Mouse (Mus musculus): ENCODE results near the gene Atp8b4. TPM values are rescaled to one million over a fixed set of nuclear protein-coding genes. Genes with fewer than 3 reads are reported as not detected.

The Atp8b4 gene
- polyA plus RNA-seq, 1 experiment from 2014 or later: 0.15 TPM

DNA sequence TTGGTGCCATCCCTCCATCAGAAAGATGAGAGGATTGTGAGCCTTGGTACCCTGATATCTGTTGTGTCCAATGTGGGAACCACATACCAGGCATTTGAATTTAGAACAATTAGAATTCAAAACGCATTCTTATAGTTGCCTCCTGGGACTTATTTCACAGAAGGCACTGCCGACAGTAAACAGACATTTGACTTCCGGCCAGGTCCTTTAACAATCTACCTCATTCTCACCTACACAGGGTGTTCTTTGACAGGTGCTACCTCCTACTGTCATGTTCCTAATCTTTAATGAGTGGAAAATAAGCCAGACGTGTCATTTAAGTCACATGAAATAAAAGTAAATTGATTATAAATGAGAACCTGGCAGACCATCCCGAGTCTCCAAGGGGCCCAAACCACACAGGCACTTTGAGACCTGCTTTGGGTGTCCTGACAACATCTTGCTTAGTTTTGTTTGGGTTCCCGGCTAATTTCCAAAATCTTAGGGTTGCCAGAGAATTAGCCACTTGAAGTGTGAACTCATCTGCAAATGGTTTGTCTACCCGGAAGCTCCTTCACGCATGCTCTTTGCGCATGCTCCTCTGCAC, 67.9 kb downstream of the Atp8b4 start:
- no peak overlapping the region for H3K4me3 ChIP-seq
- H3K36me3 ChIP-seq: no peaks in the 10 kb centered on the region
- no peaks in the 10 kb centered on the region for H3K9me3 ChIP-seq (replicated peaks)
- no peaks in the 10 kb centered on the region for H3K27me3 ChIP-seq (replicated peaks)
- no peak overlapping the region for H3K9ac ChIP-seq
- H3K27ac ChIP-seq (ENCODE audit: poor library complexity, severe bottlenecking): no peak overlapping the region
- H3K4me1 ChIP-seq (replicated peaks): 0 out of 2 replicates have a peak, but pooled peaks cover 3% of the 10 kb centered on the region
- H3K4me2 ChIP-seq: no peak overlapping the region
- ATAC-seq (ENCODE audit: insufficient number of reproducible peaks, low FRiP score): no peak
- WGBS: 77% methylated on average over 9 of the region's 9 CpGs

DNA sequence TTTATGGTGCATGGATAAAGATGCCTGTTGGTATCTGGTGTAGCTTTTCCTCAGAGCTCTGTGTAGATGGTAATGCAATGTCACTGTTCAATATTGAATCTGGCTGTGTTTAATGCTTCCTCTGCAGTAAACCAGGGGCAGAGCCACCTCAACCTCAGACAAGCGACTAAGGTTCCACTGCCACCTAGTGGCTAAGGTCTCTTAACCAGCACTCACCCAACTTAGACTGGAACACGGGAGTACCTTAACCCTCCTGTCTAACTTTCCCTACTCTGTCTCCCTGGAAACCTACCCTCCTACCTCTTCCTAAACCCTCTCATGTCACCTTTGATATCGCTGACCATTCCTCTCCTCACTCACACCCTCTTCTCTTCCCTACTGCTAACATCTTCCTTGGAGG, 71.2 kb downstream of the Atp8b4 start:
- WGBS: 9% methylated on average over 3 of the region's 3 CpGs
- H3K9me3 ChIP-seq (replicated peaks): no peaks in the 10 kb centered on the region
- no peaks in the 10 kb centered on the region for H3K27me3 ChIP-seq (replicated peaks)
- 0 out of 2 replicates have a peak, but pooled peaks cover 3% of the 10 kb centered on the region for H3K4me1 ChIP-seq (replicated peaks)
- H3K4me3 ChIP-seq: no peak overlapping the region
- H3K27ac ChIP-seq (ENCODE audit: poor library complexity, severe bottlenecking): no peak overlapping the region
- no peak for ATAC-seq (ENCODE audit: insufficient number of reproducible peaks, low FRiP score)
- H3K9ac ChIP-seq: no peak overlapping the region
- no peak overlapping the region for H3K4me2 ChIP-seq
- no peaks in the 10 kb centered on the region for H3K36me3 ChIP-seq

DNA sequence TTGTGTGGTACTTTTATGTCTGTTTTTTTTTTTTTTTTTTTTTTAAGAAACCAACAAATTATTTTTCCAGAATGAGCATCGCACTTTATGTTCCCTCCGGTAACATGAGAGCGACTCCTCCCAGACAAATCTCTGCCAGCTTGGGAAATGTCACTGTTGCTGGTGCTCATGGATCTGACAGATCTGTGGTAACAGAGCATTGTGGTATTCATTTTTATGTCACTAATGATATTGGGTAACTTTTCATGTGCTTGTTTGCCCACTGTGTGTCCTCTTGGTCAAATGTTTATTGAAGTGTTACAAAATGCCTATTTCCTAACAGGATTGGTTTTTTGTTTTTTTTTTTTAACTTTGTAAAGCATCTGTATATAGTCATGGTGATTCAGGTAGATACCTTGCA, 75.3 kb downstream of the Atp8b4 start:
- ATAC-seq (ENCODE audit: insufficient number of reproducible peaks, low FRiP score): no peak
- Histone ChIP-seq H3K36me3 (no peaks in the 10 kb centered on the region), H3K9me3 (replicated peaks) (no peaks in the 10 kb centered on the region), H3K4me1 (replicated peaks) (0 out of 2 replicates have a peak, but pooled peaks cover under 1% of the 10 kb centered on the region), H3K27me3 (replicated peaks) (no peaks in the 10 kb centered on the region), H3K4me3 (no peak overlapping the region), H3K27ac (ENCODE audit: poor library complexity, severe bottlenecking) (no peak overlapping the region), H3K4me2 (no peak overlapping the region), H3K9ac (no peak overlapping the region)
- WGBS: 87% methylated on average over 3 of the region's 3 CpGs

DNA sequence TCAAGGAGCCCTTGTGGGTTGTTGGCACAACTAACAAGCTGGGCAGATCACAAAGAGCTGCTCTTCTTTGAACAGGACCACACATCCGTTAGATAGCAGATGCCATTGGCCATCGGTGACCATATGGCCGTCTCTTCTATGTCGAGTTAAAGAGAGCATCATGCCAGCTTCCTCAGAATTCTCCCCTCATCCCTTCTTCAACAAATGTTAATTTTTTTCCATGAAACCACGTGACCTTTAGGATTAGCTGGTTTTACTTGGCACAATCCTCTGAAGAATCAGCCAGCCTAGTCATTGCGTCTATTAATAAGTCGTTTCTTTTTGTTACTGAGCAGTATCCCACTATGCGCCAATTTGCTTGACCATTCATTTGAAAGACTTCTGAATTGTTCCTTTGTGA, 75.8 kb downstream of the Atp8b4 start:
- no peaks in the 10 kb centered on the region for H3K36me3 ChIP-seq
- H3K27ac ChIP-seq (ENCODE audit: poor library complexity, severe bottlenecking): no peak overlapping the region
- H3K9ac ChIP-seq: no peak overlapping the region
- WGBS: 83% methylated on average over 8 of the region's 8 CpGs
- ATAC-seq (ENCODE audit: insufficient number of reproducible peaks, low FRiP score): no peak
- no peak overlapping the region for H3K4me2 ChIP-seq
- H3K4me1 ChIP-seq (replicated peaks): no peaks in the 10 kb centered on the region
- H3K27me3 ChIP-seq (replicated peaks): no peaks in the 10 kb centered on the region
- H3K9me3 ChIP-seq (replicated peaks): no peaks in the 10 kb centered on the region
- H3K4me3 ChIP-seq: no peak overlapping the region

DNA sequence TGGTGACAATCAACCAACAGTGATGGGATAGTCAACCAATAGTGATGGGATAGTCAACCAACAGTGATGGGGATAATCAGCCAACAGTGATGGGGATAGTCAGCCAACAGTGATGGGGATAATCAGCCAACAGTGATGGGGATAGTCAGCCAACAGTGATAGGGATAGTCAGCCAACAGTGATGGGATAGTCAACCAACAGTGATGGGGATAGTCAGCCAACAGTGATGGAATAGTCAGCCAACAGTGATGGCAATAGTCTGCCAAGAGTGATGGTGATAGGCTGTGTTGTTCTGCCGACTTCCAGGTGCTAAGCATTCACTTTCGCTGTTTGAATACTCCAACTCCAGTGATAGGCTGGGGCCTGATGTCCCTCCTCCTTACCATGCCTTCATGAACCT, 79.6 kb downstream of the Atp8b4 start:
- H3K4me2 ChIP-seq: no peak overlapping the region
- H3K36me3 ChIP-seq: no peaks in the 10 kb centered on the region
- H3K27ac ChIP-seq (ENCODE audit: poor library complexity, severe bottlenecking): no peak overlapping the region
- H3K4me3 ChIP-seq: no peak overlapping the region
- no peaks in the 10 kb centered on the region for H3K4me1 ChIP-seq (replicated peaks)
- no peak for ATAC-seq (ENCODE audit: insufficient number of reproducible peaks, low FRiP score)
- 83% methylated on average over 2 of the region's 2 CpGs for WGBS
- no peak overlapping the region for H3K9ac ChIP-seq
- H3K27me3 ChIP-seq (replicated peaks): no peaks in the 10 kb centered on the region
- no peaks in the 10 kb centered on the region for H3K9me3 ChIP-seq (replicated peaks)

DNA sequence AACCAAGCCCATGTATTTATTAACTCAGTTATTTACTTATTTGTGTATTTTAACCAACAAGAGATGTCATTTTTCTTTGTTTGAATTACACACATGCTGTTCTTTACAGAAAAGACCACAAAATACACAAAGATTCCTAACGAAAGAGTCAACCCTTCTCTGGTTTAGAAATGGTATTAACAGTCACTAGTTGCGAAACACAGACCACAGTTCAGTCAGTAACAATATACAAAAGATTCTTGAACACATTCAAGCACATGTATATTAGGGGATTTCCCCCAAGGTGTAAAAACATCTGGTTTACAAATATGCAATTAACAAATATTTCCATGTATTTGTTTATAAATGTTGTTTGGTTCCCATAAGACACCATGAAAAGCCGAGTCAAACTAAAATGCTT, 81.6 kb downstream of the Atp8b4 start:
- Histone ChIP-seq H3K27ac (ENCODE audit: poor library complexity, severe bottlenecking) (no peak overlapping the region), H3K4me2 (no peak overlapping the region), H3K9ac (no peak overlapping the region), H3K9me3 (replicated peaks) (no peaks in the 10 kb centered on the region), H3K4me1 (replicated peaks) (no peaks in the 10 kb centered on the region), H3K4me3 (no peak overlapping the region), H3K27me3 (replicated peaks) (no peaks in the 10 kb centered on the region), H3K36me3 (no peaks in the 10 kb centered on the region)
- ATAC-seq (ENCODE audit: insufficient number of reproducible peaks, low FRiP score): no peak
- 80% methylated on average over 3 of the region's 3 CpGs for WGBS

DNA sequence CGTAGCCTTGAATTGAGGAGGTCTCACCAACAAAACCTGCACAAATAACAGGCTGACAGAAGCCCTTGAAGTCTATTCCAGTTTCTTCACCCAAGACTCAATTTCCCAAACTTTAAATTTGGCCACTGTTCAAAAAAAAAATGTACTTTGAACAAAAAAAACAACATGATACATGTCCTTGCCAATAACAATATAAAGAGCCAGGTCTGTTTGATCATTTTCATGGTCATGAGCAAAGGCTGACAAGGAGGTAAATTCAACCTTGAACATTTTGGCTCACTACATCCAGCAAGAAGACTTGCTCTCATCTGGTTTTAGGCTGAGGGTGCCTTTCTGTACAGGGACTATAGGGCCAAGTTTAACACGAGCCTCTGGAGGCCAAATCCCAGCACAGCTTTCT, 83.7 kb downstream of the Atp8b4 start:
- H3K36me3 ChIP-seq: no peaks in the 10 kb centered on the region
- no peaks in the 10 kb centered on the region for H3K27me3 ChIP-seq (replicated peaks)
- no peaks in the 10 kb centered on the region for H3K4me1 ChIP-seq (replicated peaks)
- H3K9me3 ChIP-seq (replicated peaks): no peaks in the 10 kb centered on the region
- H3K4me3 ChIP-seq: no peak overlapping the region
- no peak overlapping the region for H3K4me2 ChIP-seq
- H3K9ac ChIP-seq: no peak overlapping the region
- no peak overlapping the region for H3K27ac ChIP-seq (ENCODE audit: poor library complexity, severe bottlenecking)
- no peak for ATAC-seq (ENCODE audit: insufficient number of reproducible peaks, low FRiP score)
- 66% methylated on average over 2 of the region's 2 CpGs for WGBS

DNA sequence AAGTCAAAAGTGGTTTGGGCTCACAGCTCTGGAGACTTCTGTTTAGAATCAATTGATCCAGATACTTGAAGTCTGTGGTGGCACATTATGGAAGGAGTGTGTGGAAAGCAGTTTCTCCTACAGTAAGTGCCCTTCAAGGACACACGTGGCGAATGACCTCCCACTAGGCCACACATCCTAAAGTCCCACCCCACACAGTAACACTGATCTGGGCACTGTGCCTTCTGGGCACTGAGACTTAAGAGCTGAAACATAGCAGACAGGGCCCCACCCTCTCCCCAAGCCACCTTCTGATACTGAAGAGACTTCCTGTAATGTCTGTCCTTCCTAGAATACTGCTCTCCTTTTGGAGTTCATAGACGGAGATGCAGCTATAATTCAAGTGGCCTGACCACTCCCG, 84.5 kb downstream of the Atp8b4 start:
- no peaks in the 10 kb centered on the region for H3K9me3 ChIP-seq (replicated peaks)
- H3K4me2 ChIP-seq: no peak overlapping the region
- H3K27me3 ChIP-seq (replicated peaks): no peaks in the 10 kb centered on the region
- no peaks in the 10 kb centered on the region for H3K4me1 ChIP-seq (replicated peaks)
- H3K36me3 ChIP-seq: no peaks in the 10 kb centered on the region
- WGBS: 71% methylated on average over 4 of the region's 4 CpGs
- ATAC-seq (ENCODE audit: insufficient number of reproducible peaks, low FRiP score): no peak
- no peak overlapping the region for H3K4me3 ChIP-seq
- H3K9ac ChIP-seq: no peak overlapping the region
- no peak overlapping the region for H3K27ac ChIP-seq (ENCODE audit: poor library complexity, severe bottlenecking)

DNA sequence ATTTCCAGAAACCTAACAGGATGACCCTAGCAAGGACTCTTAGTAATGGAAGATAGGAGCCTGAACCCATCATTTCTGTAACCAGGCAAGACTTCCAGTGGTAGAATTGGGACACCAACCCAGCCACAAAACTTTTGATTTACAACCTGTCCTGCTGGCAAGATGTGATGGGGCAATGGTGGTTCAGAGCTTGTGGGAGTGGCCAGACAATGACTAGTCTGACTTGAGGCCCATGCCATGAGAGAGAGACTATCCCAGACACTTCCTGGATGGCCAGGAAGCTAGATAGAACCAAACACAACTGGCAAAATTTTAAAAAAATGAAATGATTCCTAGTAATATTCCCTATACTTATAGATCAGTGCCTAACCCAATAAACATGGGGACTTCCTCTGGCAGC, 87.7 kb downstream of the Atp8b4 start:
- Histone ChIP-seq H3K27me3 (replicated peaks) (no peaks in the 10 kb centered on the region), H3K4me3 (no peak overlapping the region), H3K4me1 (replicated peaks) (no peaks in the 10 kb centered on the region), H3K9ac (no peak overlapping the region), H3K4me2 (no peak overlapping the region), H3K36me3 (no peaks in the 10 kb centered on the region), H3K9me3 (replicated peaks) (no peaks in the 10 kb centered on the region), H3K27ac (ENCODE audit: poor library complexity, severe bottlenecking) (no peak overlapping the region)
- ATAC-seq (ENCODE audit: insufficient number of reproducible peaks, low FRiP score): no peak

DNA sequence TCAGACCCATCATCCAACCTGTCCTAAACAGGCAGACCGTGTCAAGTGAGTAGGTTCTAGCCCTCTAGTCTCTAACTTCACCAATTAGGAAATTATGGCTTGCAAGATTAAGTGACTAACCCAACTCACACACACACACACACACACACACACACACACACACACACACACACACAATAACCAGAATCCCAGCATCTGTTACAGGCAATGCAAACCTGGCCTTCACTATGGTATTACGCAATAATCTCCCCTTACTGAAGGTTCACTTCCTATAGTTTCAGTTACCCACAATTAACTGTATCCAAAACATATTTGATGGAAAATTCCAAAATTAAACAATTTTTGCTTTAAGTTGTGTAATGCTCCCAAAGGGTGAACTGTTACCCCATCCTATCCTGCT, 101.0 kb downstream of the Atp8b4 start:
- Histone ChIP-seq H3K4me2 (no peak overlapping the region), H3K9ac (no peak overlapping the region), H3K4me1 (replicated peaks) (no peaks in the 10 kb centered on the region), H3K27ac (ENCODE audit: poor library complexity, severe bottlenecking) (no peak overlapping the region), H3K4me3 (no peak overlapping the region), H3K27me3 (replicated peaks) (no peaks in the 10 kb centered on the region), H3K9me3 (replicated peaks) (no peaks in the 10 kb centered on the region), H3K36me3 (no peaks in the 10 kb centered on the region)
- 84% methylated on average over 2 of the region's 2 CpGs for WGBS
- ATAC-seq (ENCODE audit: insufficient number of reproducible peaks, low FRiP score): no peak

DNA sequence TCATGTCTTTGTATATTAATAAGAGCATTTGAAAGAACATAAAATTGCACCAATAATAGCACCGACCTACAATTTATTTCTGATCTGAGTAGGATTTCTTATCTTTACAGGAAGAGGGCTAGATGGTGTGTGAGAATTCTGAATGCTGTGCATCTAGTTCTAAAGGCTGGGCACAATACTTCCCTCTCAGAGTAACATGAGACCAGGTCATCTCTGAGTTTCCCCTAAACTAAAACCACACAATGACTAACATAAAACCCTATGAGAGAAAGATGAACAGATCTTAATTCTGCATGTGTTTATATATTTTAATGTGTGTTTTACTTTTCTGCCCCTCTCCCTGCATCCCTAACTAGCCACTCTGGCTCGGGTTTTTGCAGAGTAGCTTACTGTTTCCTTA, 101.5 kb downstream of the Atp8b4 start:
- H3K9me3 ChIP-seq (replicated peaks): no peaks in the 10 kb centered on the region
- H3K4me3 ChIP-seq: no peak overlapping the region
- H3K9ac ChIP-seq: no peak overlapping the region
- no peaks in the 10 kb centered on the region for H3K27me3 ChIP-seq (replicated peaks)
- no peaks in the 10 kb centered on the region for H3K4me1 ChIP-seq (replicated peaks)
- no peak overlapping the region for H3K27ac ChIP-seq (ENCODE audit: poor library complexity, severe bottlenecking)
- H3K4me2 ChIP-seq: no peak overlapping the region
- ATAC-seq (ENCODE audit: insufficient number of reproducible peaks, low FRiP score): no peak
- WGBS: 62% methylated on average over 2 of the region's 2 CpGs
- H3K36me3 ChIP-seq: no peaks in the 10 kb centered on the region

DNA sequence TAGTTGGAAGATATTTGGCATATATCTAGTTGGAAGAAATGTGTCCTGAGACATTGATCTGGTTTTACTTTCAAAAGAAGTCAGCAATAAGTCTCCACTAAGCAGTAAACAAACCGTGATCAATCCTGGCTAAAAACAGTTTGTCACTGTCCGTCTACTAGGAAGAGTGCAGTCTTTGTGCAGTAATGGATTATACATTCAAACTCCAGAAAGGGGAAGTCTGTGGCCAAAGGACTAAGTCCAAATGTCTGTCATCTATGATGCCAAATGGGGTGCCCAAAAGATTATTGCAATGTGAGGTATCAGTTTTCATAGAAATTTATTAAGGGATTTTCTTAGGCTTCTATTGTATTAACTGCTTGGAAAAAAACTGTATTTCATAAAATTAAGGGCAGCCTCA, 102.3 kb downstream of the Atp8b4 start:
- no peak overlapping the region for H3K27ac ChIP-seq (ENCODE audit: poor library complexity, severe bottlenecking)
- H3K27me3 ChIP-seq (replicated peaks): no peaks in the 10 kb centered on the region
- H3K9ac ChIP-seq: no peak overlapping the region
- no peaks in the 10 kb centered on the region for H3K4me1 ChIP-seq (replicated peaks)
- H3K36me3 ChIP-seq: no peaks in the 10 kb centered on the region
- H3K9me3 ChIP-seq (replicated peaks): no peaks in the 10 kb centered on the region
- WGBS: 76% methylated on average over 2 of the region's 2 CpGs
- H3K4me3 ChIP-seq: no peak overlapping the region
- no peak overlapping the region for H3K4me2 ChIP-seq
- ATAC-seq (ENCODE audit: insufficient number of reproducible peaks, low FRiP score): no peak

Data from heart, embryonic 12.5 days (tissue).